Mouse (Mus musculus) bone marrow macrophage, adult 2 months (primary cell): ENCODE results near the gene Enpp6. TPM values are rescaled to one million over a fixed set of nuclear protein-coding genes. Genes with fewer than 3 reads are reported as not detected.

ENCODE experiments used
- H3K27ac ChIP-seq: 2 replicates; pipeline ENCODE4 v1.5.1; 2012; ENCODE audit warnings: low read depth, low read length; ENCODE audit not compliant: insufficient read depth
- H3K4me1 ChIP-seq: 2 replicates; pipeline ENCODE4 v1.6.1; 2012; ENCODE audit warnings: low read length; ENCODE audit not compliant: control insufficient read depth, insufficient read depth
- H3K4me3 ChIP-seq: 2 replicates; pipeline ENCODE4 v1.5.1; 2012; ENCODE audit warnings: mild to moderate bottlenecking, low read length, moderate library complexity; ENCODE audit not compliant: insufficient read depth
- CTCF ChIP-seq: IDR thresholded peaks from 2 replicates; pipeline ENCODE4 v1.5.1; 2012; ENCODE audit warnings: low read depth, mild to moderate bottlenecking, low read length, moderate library complexity
- POLR2A ChIP-seq: IDR thresholded peaks from 2 replicates; pipeline ENCODE4 v1.6.1; 2012; ENCODE audit warnings: mild to moderate bottlenecking, low read depth, low read length, borderline replicate concordance
- polyA plus RNA-seq: library from polyadenylated mRNA; stranded (reverse); fragments of >200 nt; gene quantifications from 2 replicates; pipeline ENCODE4 v1.2.4, GENCODE M21; 2012; ENCODE audit not compliant: missing spikeins, insufficient read depth, insufficient read length

Gene Enpp6
- polyA plus RNA-seq, 1 experiment, result 0.36 TPM

DNA sequence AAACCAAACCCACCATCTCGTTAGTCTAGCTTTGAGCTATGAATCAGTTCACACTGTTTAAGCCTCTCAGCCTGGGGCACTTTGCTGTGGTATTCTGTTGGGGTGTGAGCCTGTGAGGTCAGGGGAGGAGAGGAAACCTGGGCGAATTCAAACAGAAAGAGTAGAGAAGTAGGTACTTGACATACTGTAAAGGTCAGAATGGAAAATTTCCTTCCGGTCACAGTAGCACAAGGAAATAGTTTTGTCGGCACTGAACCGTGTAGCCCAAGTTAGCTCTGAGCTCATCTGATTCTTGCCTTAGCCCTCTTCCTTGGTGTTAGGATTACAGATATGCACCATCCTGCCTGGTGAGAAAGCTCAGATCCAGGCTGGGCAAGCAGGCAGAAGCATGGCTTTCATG is 4.4 kb downstream of the Enpp6 start:
- TF ChIP-seq CTCF, result no peak
- Histone ChIP-seq H3K4me1 (no peaks in the 10 kb centered on the region), H3K27ac (no peak overlapping the region), H3K4me3 (no peak overlapping the region)

DNA sequence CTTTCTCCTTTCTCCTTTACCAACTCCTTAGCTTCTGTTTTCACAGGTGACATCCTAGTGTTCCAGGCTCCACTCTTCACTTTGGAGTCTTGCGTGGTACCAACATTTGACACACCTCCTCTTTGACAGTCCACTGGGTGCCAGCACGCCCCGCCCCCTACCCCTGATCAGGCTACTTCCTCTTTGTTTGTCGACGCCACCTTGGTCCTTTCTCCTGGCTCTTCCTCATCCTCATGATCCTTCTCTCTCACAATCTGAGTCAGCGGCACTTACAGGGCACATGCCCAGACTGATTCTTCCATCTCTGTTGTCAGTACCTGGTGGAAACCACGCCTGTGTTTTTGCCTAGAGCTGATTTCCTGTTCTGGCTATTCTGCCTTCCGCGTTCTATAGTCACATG is 5.9 kb downstream of the Enpp6 start:
- TF ChIP-seq CTCF (no peak), POLR2A (no peak)
- Histone ChIP-seq H3K4me1 (no peaks in the 10 kb centered on the region), H3K27ac (no peak overlapping the region), H3K4me3 (no peak overlapping the region)

DNA sequence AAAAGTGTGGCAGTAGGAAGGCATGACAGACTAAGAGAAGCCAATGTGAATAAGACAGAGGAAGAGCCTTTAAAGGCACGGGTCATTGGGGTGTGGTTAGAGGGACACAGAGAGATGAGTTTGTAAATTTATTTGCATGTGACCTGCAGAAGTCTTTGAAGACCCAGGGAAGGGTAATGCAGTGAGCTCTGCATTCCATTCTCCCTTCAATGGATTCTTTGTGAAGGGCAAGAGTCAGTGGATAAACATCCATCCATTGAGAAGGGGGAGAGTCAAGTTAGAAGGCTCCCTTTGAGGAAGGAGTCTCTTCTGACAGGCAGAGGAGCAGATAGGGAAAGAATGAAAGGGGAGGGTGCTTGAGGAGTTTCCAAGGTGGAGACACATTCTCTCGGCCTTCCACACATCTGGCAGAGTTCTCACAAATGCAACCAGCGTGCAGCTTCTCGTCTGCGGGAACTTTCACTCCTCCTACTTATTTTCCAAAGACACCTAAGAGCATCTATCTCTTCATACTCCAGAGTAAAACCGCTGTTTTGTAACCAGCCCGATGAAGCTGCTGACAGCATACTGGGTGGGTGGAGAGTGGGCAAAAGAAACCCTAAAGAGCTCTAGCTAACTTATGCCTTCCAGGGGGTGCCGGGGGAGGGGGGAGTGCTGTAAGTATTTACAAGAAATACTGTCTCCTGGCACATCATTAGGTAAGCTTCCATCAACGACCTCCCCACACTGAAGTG is 9.4 kb downstream of the Enpp6 start:
- Histone ChIP-seq H3K4me3 (no peak overlapping the region), H3K4me1 (no peaks in the 10 kb centered on the region), H3K27ac (no peak overlapping the region)
- TF ChIP-seq POLR2A, result no peak
- TF ChIP-seq CTCF, result no peak

DNA sequence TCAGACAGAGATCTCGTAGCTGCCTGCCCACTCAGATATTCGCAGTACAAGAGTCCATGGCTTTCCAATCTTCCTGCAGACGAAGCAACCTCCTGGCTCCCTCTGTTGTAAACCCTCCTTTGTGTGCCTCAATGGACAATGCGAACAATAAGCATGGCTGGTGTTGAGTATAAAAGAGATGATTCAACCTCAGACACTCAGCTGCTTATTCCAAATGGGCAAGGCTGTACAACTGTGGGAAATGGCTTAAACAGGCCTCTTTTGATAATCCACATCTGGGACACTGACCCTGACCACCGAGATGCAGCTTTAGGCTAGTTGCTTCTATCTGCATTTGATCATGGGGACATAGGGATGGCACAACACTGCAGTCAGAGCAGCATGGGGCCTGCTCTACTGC is 19.0 kb downstream of the Enpp6 start:
- Histone ChIP-seq H3K4me3 (no peak overlapping the region), H3K27ac (no peak overlapping the region), H3K4me1 (no peaks in the 10 kb centered on the region)
- TF ChIP-seq CTCF, result no peak
- TF ChIP-seq POLR2A, result no peak

DNA sequence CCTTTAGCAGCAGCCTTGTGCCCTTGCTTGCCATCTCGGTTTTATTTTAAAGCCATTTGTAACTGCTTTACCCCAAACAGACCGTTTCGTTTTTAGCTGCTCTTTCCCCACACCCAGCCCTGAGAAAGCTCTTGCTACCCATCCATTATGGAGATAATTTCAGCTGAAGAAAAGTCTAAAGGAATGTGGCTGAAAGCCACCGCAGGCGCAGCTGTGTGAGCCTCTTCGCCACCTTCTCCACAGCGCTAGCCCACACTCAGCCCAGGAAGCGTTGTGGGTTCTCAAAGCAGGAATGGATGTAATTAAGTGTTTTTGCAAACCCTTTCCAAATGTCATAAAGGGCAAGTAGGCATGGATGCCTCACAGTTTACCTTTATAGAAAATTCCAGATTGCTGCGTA is 20.1 kb downstream of the Enpp6 start:
- Histone ChIP-seq H3K4me3 (no peak overlapping the region), H3K27ac (no peak overlapping the region), H3K4me1 (no peaks in the 10 kb centered on the region)
- TF ChIP-seq POLR2A (no peak), CTCF (no peak)

DNA sequence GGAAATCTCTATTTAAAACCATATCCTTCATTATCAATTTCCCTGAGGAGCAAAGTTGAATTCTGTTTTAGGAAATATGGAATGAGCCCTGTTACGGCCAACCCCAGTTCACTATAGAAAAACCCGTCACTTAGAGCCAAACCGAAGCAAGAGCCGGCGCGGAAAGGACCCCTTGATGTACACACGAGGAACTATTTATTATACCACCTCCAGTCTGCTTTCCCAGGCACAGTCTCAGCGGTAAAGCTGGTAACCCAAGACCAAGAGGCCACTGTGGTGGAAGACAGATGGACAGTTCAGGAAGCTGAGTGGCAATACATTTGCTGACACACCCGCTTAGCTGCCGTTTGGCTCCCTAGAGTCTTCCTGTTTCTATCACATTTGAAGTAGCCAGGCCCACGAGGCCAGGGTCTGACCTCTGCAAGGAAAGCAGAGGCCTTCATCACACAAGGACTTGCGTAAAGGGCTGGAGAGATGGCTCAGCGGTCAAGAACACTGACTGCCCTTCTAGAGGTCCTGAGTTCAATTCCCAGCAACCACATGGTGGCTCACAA is 21.6 kb downstream of the Enpp6 start:
- TF ChIP-seq CTCF (no peak), POLR2A (no peak)
- no peaks in the 10 kb centered on the region for H3K4me1 ChIP-seq
- no peak overlapping the region for H3K4me3 ChIP-seq
- H3K27ac ChIP-seq, result no peak overlapping the region

DNA sequence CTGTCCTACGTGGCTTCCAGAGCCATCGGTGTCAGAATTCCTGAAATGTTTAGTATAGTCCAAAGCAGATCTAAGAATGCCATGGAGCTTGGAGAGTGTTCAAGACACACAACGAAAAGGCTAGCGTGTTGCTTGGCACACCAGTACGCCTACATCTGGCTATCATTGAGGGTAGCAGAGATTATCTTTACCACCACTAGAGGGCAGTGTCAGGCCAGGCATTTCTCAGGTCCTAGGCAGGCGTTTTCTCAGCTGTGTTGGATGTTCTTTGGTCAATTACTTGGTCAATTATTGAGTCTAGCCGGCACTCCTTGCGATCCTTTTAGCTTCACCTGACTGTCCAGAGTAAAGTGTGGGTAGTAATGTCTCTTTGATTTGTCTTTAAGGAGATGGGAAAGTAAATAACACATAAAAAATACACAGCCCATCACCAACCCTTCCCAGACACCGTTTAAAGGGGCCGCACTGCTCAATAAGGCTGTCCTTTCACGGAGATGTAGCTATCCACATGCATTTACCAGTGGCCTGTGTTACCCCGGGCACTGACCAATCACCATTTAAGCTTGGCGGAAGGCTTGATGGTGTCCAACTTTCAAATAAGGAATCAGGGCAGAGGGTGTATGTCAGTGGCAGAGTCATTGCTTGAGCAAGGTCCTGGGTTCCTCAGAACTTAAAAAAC is 29.7 kb downstream of the Enpp6 start:
- peak; percentile 35; the same call in 1 of the 2 replicates for TF ChIP-seq CTCF
- no peak for TF ChIP-seq POLR2A
- Histone ChIP-seq H3K27ac (no peak overlapping the region), H3K4me3 (no peak overlapping the region), H3K4me1 (no peaks in the 10 kb centered on the region)

DNA sequence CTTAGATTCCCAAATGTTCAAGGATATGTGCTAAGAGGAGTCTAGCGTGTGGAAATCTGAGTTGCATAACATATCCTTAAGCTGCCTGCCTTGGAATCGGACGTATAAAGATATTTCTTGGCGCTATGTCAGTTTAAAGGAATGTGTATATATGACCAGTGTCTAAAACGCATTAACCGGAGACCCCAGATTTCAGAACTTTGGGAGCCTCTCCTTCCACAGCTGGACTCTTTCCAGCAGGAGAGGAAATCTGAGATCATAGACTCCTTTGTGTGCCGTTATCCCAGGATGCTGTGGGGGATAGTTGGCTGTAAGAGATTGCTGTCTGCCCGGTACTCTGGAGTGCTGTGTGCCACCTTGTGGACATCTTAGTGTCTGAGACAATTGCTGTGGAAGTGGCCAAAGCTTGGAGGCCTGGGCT is 34.5 kb downstream of the Enpp6 start:
- Histone ChIP-seq H3K4me3 (no peak overlapping the region), H3K4me1 (no peaks in the 10 kb centered on the region), H3K27ac (no peak overlapping the region)
- TF ChIP-seq POLR2A (no peak), CTCF (no peak)

DNA sequence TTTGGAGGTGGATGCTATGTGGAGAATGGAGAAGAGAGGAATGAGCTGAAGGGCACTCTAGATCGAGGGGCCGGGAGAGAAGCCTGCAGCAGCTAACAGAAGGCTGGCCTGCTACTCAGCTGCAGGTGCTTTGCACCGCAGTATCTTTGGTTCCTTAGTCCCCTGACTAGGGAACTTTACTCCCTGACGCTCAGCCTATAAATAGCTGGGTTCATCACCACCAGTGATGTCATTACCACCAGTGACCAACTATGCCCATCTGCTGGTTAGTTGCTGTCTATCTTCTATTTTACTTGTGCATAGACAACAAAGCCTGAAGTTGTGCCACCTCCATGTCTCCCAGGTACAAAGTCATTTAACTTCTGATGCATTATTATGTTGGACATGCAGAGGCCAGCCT is 37.9 kb downstream of the Enpp6 start:
- Histone ChIP-seq H3K4me3 (no peak overlapping the region), H3K4me1 (no peaks in the 10 kb centered on the region), H3K27ac (no peak overlapping the region)
- TF ChIP-seq POLR2A (no peak), CTCF (no peak)

DNA sequence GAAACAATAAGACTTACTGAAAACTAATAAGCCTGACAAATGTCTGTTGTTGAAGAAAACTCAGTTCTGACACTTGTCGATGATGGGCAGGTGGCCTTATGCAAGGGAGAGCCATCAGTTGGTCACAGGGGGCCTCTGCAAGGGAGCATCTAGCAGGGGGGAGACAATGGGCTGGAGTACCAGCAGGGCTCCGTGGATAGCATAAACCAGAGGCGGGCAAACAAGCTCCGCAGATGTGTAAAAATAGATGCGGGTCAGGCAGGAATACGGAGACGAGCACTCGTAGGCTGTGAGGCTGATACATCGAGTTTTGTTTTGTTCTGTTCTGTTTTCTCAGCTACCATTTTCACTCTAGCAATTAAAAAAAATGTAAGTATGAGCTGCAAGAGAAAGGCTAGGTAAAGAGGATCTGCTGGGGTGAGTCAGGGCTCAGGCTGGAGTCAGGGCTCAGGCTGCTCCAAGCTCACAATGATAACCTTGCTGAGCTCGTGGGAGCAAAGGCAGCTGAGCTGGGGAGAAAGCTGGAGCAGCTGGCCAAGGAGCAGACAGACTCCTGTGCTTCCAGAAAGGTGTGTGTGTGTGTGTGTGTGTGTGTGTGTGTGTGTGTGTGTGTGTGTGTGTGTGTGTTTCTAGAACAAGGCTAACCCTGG is 40.3 kb downstream of the Enpp6 start:
- H3K27ac ChIP-seq, result no peak overlapping the region
- H3K4me3 ChIP-seq, result no peak overlapping the region
- TF ChIP-seq CTCF (no peak), POLR2A (no peak)
- no peaks in the 10 kb centered on the region for H3K4me1 ChIP-seq
